9 mouse cellular contexts compared by ENCODE assay signal in the genomic region with DNA sequence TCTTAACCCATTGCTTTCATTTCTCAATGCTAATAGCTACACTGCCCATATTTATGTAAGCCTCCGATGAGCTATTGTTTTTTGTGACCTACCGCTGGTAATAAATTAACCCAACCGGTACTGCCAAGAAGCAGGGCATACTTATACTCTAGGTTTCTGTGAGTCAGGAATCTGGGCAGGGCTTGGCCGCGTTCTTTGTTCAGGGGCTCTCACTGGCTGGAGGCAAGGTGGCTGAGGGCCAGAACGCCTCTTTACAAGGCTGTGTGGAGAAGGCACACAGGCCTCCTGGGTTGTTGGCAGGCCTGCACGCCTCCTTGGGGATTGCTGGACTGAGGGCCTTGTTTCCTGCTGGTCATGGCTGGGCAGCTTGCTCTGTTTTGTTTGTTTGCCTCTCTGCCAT. TPM values are rescaled to one million over a fixed set of nuclear protein-coding genes. Genes with fewer than 3 reads are reported as not detected.
DNase-seq lines count a peak whose midpoint lies in the region; ATAC-seq and TF ChIP-seq lines count a peak whose summit lies in the region.
"Had no signal": no experiment of that assay in that cellular context is flagged by ENCODE, and none has a peak within 500 bp of the region (broad histone marks: within the 10 kb centered on the region; RNA-seq: fewer than 3 reads in every experiment).

No protein-coding gene starts in this region.

- no peaks in the 10 kb centered on the region for H3K9me3 ChIP-seq in liver, embryonic 12.5 days (replicated peaks)
- H3K9me3 ChIP-seq in hindbrain, embryonic 14.5 days (ENCODE audit: control insufficient read depth, low read length): no peaks in the 10 kb centered on the region

- no peaks in the 10 kb centered on the region for H3K27me3 ChIP-seq in liver, adult 2 months (ENCODE audit: control insufficient read depth, insufficient read depth, low read length)
- no peaks in the 10 kb centered on the region; the same call in 1 of the 2 replicates for H3K27me3 ChIP-seq in liver, embryonic 12.5 days (replicated peaks)
- H3K27me3 ChIP-seq in hindbrain, embryonic 14.5 days (ENCODE audit: control insufficient read depth, insufficient read depth, low read length): no peaks in the 10 kb centered on the region
- H3K27me3 ChIP-seq in thymus, adult 2 months (ENCODE audit: control insufficient read depth, insufficient read depth, low read length): no peaks in the 10 kb centered on the region

- TF ChIP-seq CTCF in liver, adult 2 months (IDR thresholded peaks at IDR 0.05; ENCODE audit: low read depth, low read length): no peak
- TF ChIP-seq CTCF in thymus, adult 2 months (IDR thresholded peaks at IDR 0.05; ENCODE audit: borderline replicate concordance, control insufficient read depth, extremely low read depth, insufficient read depth, low read length, poor library complexity): no peak

- no peak overlapping the region for H3K4me3 ChIP-seq in liver, adult 2 months (ENCODE audit: insufficient read depth, low read depth, low read length)
- H3K4me3 ChIP-seq in liver, embryonic 12.5 days: no peak overlapping the region
- no peak overlapping the region for H3K4me3 ChIP-seq in hindbrain, embryonic 14.5 days (replicated peaks; ENCODE audit: low read length)
- H3K4me3 ChIP-seq in thymus, adult 2 months (ENCODE audit: control insufficient read depth, insufficient read depth, low read length): no peak overlapping the region
- H3K4me3 ChIP-seq: myocyte had no signal

- no peak for TF ChIP-seq POLR2A in liver, adult 2 months (IDR thresholded peaks at IDR 0.05; ENCODE audit: extremely low read depth, insufficient read depth, low read length)
- no peak for TF ChIP-seq POLR2A in thymus, adult 2 months (IDR thresholded peaks at IDR 0.05; ENCODE audit: control insufficient read depth, extremely low read depth, insufficient read depth, low read length, poor library complexity)

- DNase-seq in liver, adult 2 months (ENCODE audit: extremely low read depth, low read depth, low spot score): peak; percentile 93
- DNase-seq in cerebellum, adult 11 months: peak; percentile 12
- peak; percentile 57 for DNase-seq in hindbrain, embryonic 14.5 days (ENCODE audit: low spot score)
- DNase-seq in layer of hippocampus, postnatal 10 days (ENCODE audit: low spot score in 2 of 2): peak; percentile 40 to 46
- DNase-seq in ovary, postnatal 36 days (ENCODE audit: low spot score): peak; percentile 72
- no peak for DNase-seq in spleen, postnatal 14 days (ENCODE audit: low spot score in 2 of 2)
- DNase-seq in thymus, adult 2 months: no peak

- peak overlapping the region; percentile 27; the same call in 1 of the 2 replicates for H3K9ac ChIP-seq in liver, adult 2 months (ENCODE audit: low read depth, low read length)
- no peak overlapping the region for H3K9ac ChIP-seq in liver, embryonic 12.5 days
- no peak overlapping the region for H3K9ac ChIP-seq in hindbrain, embryonic 14.5 days

- WGBS in liver, adult 2 months: 25% methylated on average over 7 of the region's 7 CpGs
- 81% methylated on average over 7 of the region's 7 CpGs for WGBS in liver, embryonic 12.5 days (ENCODE audit: insufficient replicate concordance)
- WGBS in hindbrain, embryonic 14.5 days: 44% methylated on average over 7 of the region's 7 CpGs
- 89% methylated on average over 7 of the region's 7 CpGs for WGBS in thymus, adult 2 months

- 0 out of 2 replicates have a peak, but pooled peaks cover 3% of the 10 kb centered on the region for H3K4me1 ChIP-seq in liver, adult 2 months (ENCODE audit: control insufficient read depth, insufficient read depth, low read length)
- no peaks in the 10 kb centered on the region for H3K4me1 ChIP-seq in liver, embryonic 12.5 days
- no peaks in the 10 kb centered on the region for H3K4me1 ChIP-seq in hindbrain, embryonic 14.5 days (replicated peaks; ENCODE audit: control insufficient read depth, insufficient read depth, low read length)
- H3K4me1 ChIP-seq in thymus, adult 2 months (replicated peaks; ENCODE audit: control insufficient read depth, insufficient read depth, low read length): no peaks in the 10 kb centered on the region

- no peak overlapping the region for H3K4me2 ChIP-seq in liver, embryonic 12.5 days
- H3K4me2 ChIP-seq in hindbrain, embryonic 14.5 days (replicated peaks): no peak overlapping the region

- no peaks in the 10 kb centered on the region for H3K36me3 ChIP-seq in liver, adult 2 months (ENCODE audit: control insufficient read depth, insufficient read depth, low read length)
- H3K36me3 ChIP-seq in liver, embryonic 12.5 days: no peaks in the 10 kb centered on the region
- no peaks in the 10 kb centered on the region for H3K36me3 ChIP-seq in hindbrain, embryonic 14.5 days (replicated peaks; ENCODE audit: control insufficient read depth, insufficient read depth)
- H3K36me3 ChIP-seq in thymus, adult 2 months (ENCODE audit: control insufficient read depth, insufficient read depth, low read length): no peaks in the 10 kb centered on the region

- ATAC-seq in liver, embryonic 12.5 days: no peak
- ATAC-seq in hindbrain, embryonic 14.5 days (ENCODE audit: low FRiP score): peak; percentile 80

- peaks cover 8% of the 10 kb centered on the region; the same call in 1 of the 2 replicates for H3K79me2 ChIP-seq in liver, adult 2 months (ENCODE audit: control insufficient read depth, insufficient read depth, low read length)

- peak overlapping the region; percentile 98 for H3K27ac ChIP-seq in liver, adult 2 months (replicated peaks; ENCODE audit: insufficient read depth, low read depth, low read length)
- no peak overlapping the region for H3K27ac ChIP-seq in liver, embryonic 12.5 days
- peak overlapping the region; percentile 3; the same call in 1 of the 2 replicates for H3K27ac ChIP-seq in hindbrain, embryonic 14.5 days
- H3K27ac ChIP-seq in thymus, adult 2 months (ENCODE audit: control insufficient read depth, insufficient read depth, low read length): no peak overlapping the region

RNA-seq across cellular contexts. Expression of gene Ngef, which starts 1.1 kb away (rescaled TPM):
- total RNA-seq in liver, adult 2 months (2014; rRNA removed): 28.3 and 29.7 TPM in 2 replicates
- 21.5 and 25.1 TPM in 2 replicates for polyA plus RNA-seq in liver, adult 2 months (2012; rRNA removed)
- polyA plus RNA-seq in liver, embryonic 12.5 days (2016; fragmentation: Nextera tagmentation; extraction: Ambion mirVana): 2.5 and 2.9 TPM in 2 replicates
- 15.4 and 19.0 TPM in 2 replicates for polyA plus RNA-seq in hindbrain, embryonic 14.5 days (2014; fragmentation: Nextera tagmentation; extraction: Ambion mirVana)
- 10 to 100 TPM; 70.8 to 76.4 TPM for total RNA-seq in layer of hippocampus, postnatal 10 days (2021)
- 0.32 and 0.33 TPM in 2 replicates for polyA plus RNA-seq in thymus, adult 2 months (2012; rRNA removed)

RNA-seq across cellular contexts. Expression of gene Inpp5d, which starts 45.3 kb away (rescaled TPM):
- total RNA-seq in liver, adult 2 months (2014; rRNA removed): 7.6 and 14.4 TPM in 2 replicates
- polyA plus RNA-seq in liver, adult 2 months (2012; rRNA removed): 3.7 and 4.3 TPM in 2 replicates
- polyA plus RNA-seq in liver, embryonic 12.5 days (2016; fragmentation: Nextera tagmentation; extraction: Ambion mirVana): 16.0 and 17.1 TPM in 2 replicates
- 3.4 and 4.6 TPM in 2 replicates for polyA plus RNA-seq in hindbrain, embryonic 14.5 days (2014; fragmentation: Nextera tagmentation; extraction: Ambion mirVana)
- 10 to 100 TPM; 15.2 to 17.7 TPM for total RNA-seq in layer of hippocampus, postnatal 10 days (2021)
- polyA plus RNA-seq in thymus, adult 2 months (2012; rRNA removed): 278 and 301 TPM in 2 replicates

Comparison
In these comparisons a context has a peak if more than half of its experiments do, and no peak if none do; other contexts are left out.
1. H3K27ac ChIP-seq: peak in liver, adult 2 months (single experiment) and hindbrain, embryonic 14.5 days (single experiment); none in liver, embryonic 12.5 days (single experiment) and thymus, adult 2 months (single experiment).
2. DNase-seq: peak in liver, adult 2 months (single experiment), cerebellum, adult 11 months (single experiment), hindbrain, embryonic 14.5 days (single experiment), layer of hippocampus, postnatal 10 days (2 of 2) and ovary, postnatal 36 days (single experiment); none in spleen, postnatal 14 days (0 of 2) and thymus, adult 2 months (single experiment).
3. RNA of gene Inpp5d, which starts 45.3 kb away (polyA plus RNA-seq): 278 to 301 TPM in thymus, adult 2 months; 16.0 to 17.1 TPM in liver, embryonic 12.5 days, 3.7 to 4.3 TPM in liver, adult 2 months and 3.4 to 4.6 TPM in hindbrain, embryonic 14.5 days; every median in the first group is over 10 times any median in the second.